Mouse (Mus musculus) CH12.LX (cell line): Measurements from ENCODE around the gene Olfr518.

Experiments used
- CTCF ChIP-seq, 2 experiments: IDR thresholded peaks in 1 of 2; conservative IDR thresholded peaks in 1 of 2; 2 replicates each; pipeline ENCODE4 v1.5.1; 2011 to 2012; ENCODE audit warnings: low read depth in 2 of 2, low read length in 2 of 2, improper control_type of control experiment in 1 of 2, inconsistent platforms in 1 of 2, mild to moderate bottlenecking in 1 of 2, moderate library complexity in 1 of 2
- KAT2A ChIP-seq: IDR thresholded peaks from 2 replicates; pipeline ENCODE4 v1.6.1; 2012; ENCODE audit warnings: low read length, improper control_type of control experiment, inconsistent platforms; ENCODE audit not compliant: insufficient replicate concordance
- MAX ChIP-seq: IDR thresholded peaks from 2 replicates; pipeline ENCODE4 v1.6.1; 2011; ENCODE audit warnings: low read length, improper control_type of control experiment
- NELFE ChIP-seq: IDR thresholded peaks from 2 replicates; pipeline ENCODE4 v1.6.1; 2011; ENCODE audit warnings: low read depth, low read length, improper control_type of control experiment
- PAX5 ChIP-seq: IDR thresholded peaks from 2 replicates; pipeline ENCODE4 v1.6.1; 2012; ENCODE audit warnings: low read length, inconsistent platforms, mixed read lengths
- POLR2A ChIP-seq: IDR thresholded peaks from 2 replicates; pipeline ENCODE4 v1.6.1; 2011; ENCODE audit warnings: low read depth, mild to moderate bottlenecking, improper control_type of control experiment, low read length
- TCF12 ChIP-seq: IDR thresholded peaks from 2 replicates; pipeline ENCODE4 v1.6.1; 2014; ENCODE audit warnings: low read depth, mild to moderate bottlenecking, inconsistent platforms, low read length, improper control_type of control experiment

DNA sequence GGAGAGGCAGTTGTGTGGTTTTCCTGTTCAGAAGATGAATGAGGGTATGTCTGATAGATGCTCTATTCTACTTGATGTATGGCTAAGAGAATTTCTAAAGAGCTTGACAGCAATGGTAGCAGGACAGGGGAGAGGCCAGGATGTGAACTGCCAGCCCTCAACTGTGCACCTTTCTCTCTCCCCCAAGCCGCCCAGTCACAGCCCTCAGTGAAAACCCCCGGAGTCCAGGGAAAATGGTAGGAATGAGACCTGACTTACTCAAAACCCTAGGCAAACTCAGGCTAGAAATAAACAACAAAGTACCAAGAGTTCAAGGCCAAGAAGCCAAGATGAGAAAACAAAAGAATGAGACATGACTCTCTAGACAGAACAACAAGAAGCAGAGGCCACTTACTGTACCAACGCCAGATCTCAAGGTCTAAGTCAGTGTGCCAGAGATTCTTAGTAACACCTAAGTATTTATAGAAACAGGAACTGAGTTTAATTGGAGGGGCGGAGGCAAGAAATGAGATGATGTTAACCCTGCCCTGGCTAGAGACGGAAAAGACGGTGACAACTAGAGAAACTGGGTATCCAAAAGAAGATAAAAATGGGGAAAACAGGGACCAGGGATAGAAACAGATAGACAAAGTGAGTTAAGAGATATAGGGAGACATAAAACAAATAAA, 45.1 kb upstream of the Olfr518 start, which contains the start of gene Nlrp10:
- TF ChIP-seq POLR2A: no peak
- TF ChIP-seq PAX5: no peak
- no peak for TF ChIP-seq TCF12
- TF ChIP-seq CTCF (conservative IDR thresholded peaks at IDR 0.05 in 1 of 2, IDR thresholded peaks at IDR 0.05 in 1 of 2; ENCODE audit: low read depth in 2 of 2, low read length in 2 of 2): no peak
- TF ChIP-seq KAT2A: no peak
- no peak for TF ChIP-seq MAX
- no peak for TF ChIP-seq NELFE
